Mouse (Mus musculus) lung, adult 10 weeks (tissue): Measurements from ENCODE around the gene Pacs1. TPM values are rescaled to one million over a fixed set of nuclear protein-coding genes. Genes with fewer than 3 reads are reported as not detected.

ENCODE experiments used
- polyA plus RNA-seq: library from polyadenylated mRNA; stranded (reverse); fragments of 350-450 nt; fragmentation: Illumina TruSeq; extraction: RNeasy Lipid Tissue Mini Kit (QIAGEN cat#74804); gene quantifications from one replicate; pipeline ENCODE4 v1.2.3, GENCODE M21; 2014; ENCODE audit warnings: low read depth, low replicate concordance; ENCODE audit not compliant: insufficient read depth

Gene Pacs1
- polyA plus RNA-seq, result 9.4 TPM

DNA sequence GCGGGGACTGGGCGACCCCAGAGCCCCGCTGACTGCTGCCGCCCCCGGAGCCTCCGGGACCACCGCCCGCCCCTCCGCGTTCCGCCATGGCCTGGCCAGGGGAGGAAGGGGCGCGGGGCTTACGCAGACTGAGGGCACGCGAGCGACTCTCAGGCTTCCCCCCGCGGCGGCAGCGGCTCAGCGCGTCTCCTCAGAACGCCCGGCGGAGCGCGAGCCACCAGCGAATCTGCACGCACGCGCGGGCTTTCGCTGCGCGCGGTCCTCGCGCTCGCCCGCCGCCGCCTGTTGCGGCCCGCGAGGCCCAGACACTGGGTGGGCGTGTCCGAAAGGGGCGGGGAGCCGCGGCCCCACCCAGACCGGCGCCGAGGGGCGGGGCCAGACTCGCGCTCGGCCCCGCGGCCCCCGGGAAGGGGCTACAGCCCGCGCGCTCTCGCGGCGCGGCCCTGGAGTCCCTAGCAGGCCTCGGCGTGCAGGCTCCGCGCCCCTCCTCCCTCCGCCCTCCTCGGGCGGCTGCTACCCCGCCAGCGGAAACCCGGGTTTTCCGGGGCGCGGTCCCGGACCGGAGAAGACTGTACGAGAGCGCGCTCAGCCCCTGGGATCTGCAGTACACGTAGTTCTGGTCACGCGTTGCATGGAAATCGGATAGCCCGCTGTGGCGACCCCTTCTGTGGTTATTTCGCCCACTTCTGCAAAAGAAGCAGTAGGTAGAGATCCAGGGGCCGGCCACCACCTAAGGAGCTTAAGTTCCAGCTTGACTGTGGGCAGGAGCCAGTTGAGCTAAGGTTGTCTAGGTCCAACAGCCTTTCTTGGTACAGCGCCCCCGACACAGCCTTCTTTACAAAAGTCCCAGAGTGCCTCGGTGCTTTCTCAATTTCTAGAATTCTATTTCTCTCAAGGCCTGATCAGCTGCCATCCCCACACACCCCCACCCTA lies at the start of gene Pacs1:
Pacs1 (minus strand) TSS at position 319 of the 933 bp plus-strand sequence.

DNA sequence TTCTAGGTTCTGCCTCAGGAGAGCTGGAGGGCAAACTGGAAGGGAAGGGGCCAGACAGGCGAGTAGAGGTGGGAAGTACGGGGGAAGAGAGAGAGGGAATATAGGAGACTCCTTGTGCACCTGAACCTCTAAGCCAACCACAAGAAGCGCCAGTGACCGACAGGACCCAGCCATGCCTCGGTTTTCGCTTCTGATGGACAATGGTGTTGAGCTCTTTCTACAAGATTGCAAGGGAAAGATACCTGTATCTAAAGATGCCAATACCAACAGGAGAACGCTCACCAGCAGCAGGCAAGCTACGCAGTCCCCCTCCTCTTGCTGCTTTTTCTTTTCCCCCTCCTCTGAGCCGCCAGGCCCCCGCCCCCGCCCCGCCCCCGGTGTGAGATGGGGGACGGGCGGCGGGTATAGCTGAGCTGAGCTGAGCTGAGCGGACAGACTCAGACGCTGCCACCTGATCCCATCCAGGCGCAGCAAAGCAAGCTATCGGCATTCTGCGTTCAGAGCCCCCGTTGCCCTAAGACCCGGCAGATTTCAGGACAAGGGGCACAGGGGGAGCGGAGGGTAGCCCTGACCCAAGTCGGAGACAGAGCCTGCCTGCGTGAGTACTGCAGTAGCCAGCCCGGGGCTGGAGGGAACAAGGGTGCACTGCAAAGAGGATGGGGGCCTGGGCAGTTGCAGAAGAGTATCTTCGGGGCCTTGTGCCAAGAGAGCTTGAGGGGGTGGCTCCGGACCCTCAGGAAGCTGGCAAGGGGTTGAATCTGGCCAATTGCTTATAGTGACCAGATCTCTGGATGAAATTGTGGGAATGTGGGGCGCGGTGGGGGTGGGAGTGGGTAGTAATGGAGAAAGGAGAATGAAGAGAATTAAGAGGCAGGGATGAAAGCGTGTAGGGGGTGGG lies 25.2 kb upstream of the Pacs1 start, which contains the start of gene Gal3st3:
Gal3st3 (plus strand) TSS at position 429 of the 898 bp plus-strand sequence.

DNA sequence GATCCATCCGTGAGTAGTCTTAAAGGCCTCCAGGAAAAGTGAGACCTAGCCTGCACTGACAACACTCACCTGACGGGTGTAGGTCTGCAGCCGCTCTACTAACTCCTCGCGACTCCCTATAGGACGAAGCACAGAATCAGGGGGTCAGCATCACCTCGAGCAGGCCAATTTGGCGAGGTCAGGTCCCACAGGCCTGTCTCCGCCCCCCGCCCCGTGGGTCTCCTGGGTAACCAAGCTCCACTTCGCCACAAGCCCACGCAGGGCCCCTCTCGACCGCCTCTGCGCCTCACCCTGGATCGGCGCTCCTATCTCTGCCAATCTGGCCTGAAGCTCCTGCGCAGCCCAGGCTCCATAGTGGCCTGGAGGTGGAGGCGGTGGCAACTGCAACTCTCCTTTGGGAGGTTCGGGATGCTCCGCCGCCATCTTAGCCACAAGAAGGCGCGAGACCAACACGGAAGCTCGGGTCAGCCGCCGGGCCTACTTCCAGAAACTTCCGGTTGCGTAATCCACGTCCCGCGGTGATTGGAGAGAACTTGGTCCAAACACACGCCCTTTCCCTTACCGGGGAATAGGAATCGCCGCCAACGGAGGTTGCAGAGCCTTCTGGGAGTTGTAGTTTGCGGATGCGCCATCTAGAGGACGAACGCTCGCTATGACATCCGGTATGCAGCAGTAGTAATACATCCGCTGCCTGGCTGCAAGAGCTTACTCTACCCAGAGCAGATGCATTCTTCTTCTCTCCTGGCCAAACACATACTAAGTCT lies 22.2 kb upstream of the Pacs1 start, which contains the start of gene Sf3b2:
Sf3b2 (minus strand) TSS at position 484 of the 764 bp plus-strand sequence.

DNA sequence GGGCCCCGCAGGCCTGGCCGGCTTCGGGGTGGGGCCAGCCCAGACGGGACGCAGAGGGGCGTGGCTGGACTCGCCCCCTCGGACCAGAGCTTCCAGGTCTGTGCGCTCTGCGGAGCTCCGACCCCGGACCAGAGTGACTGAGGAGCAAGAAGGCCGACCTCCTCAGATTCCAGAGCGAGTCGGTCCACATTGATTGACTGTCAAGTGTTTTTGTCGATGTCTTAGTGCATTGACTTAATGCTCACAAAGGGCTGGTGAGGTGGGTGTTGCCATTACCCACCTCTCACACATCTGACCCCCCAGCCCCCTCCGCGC lies 154.6 kb downstream of the Pacs1 start, which contains the start of gene Klc2:
Klc2 (minus strand) TSS at position 177 of the 315 bp plus-strand sequence.

DNA sequence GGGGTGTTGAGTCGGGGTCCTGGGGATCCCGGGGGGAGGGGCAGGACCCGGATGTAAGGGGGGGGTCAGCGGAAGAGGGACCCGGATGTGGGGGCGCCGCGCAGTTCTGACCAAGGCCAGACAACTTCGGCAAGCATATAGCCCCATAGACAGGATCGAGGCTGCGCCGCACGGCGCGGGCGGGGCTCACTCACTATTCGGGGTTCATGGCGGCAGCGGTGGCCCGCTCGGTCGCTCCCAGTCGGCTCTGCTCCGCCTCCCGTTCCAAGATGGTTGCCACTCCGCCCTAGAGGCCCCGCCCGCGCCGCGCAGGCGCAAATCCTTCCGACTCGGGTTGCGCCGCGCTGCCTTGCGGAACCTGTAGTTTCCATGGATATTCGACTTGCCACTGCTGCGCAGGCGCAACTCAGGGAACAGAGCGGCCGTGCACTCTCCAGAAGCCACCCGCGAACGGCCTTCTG lies 166.2 kb downstream of the Pacs1 start, which contains the start of gene Rab1b:
Rab1b (minus strand) TSS at position 342 of the 461 bp plus-strand sequence.

DNA sequence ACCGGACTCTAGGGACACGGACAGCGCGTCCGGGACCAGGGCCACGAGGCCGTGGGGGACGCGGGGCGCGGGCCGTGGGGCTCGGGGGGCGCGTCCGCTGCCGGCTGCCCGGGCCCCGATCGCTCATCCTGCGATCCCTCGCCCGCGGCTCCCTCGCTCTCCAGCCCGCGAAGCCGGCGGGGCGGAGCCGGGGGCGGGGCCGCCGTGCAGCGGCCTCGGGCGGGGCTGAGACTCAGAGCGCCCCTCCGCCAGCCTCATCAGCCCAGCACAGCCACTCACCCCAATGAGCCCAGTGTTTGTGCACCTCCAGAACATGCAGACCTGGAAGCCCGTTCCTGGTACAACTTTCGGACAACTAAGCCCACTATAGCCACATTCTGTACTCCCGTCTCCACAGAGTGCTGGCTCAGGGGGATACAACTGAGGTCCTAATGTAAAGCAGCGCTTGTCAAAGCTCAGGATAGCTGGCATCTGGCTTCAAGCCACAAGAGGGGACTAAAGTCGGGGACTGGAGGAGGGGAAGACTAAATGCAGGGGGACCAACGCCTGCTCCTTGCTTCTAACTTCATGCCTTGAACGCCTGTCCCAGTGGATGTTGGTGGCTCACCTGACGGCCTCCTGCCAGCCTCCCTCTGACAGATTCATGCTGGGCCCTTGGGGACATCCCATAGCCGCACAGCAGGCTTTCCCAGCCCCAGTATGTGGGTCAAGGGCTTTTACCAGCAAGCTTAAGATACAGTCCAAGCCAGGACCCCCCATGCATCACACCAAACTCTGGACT lies 174.4 kb downstream of the Pacs1 start, which contains the start of gene Cnih2:
Cnih2 (minus strand) TSS at position 159 of the 781 bp plus-strand sequence.

DNA sequence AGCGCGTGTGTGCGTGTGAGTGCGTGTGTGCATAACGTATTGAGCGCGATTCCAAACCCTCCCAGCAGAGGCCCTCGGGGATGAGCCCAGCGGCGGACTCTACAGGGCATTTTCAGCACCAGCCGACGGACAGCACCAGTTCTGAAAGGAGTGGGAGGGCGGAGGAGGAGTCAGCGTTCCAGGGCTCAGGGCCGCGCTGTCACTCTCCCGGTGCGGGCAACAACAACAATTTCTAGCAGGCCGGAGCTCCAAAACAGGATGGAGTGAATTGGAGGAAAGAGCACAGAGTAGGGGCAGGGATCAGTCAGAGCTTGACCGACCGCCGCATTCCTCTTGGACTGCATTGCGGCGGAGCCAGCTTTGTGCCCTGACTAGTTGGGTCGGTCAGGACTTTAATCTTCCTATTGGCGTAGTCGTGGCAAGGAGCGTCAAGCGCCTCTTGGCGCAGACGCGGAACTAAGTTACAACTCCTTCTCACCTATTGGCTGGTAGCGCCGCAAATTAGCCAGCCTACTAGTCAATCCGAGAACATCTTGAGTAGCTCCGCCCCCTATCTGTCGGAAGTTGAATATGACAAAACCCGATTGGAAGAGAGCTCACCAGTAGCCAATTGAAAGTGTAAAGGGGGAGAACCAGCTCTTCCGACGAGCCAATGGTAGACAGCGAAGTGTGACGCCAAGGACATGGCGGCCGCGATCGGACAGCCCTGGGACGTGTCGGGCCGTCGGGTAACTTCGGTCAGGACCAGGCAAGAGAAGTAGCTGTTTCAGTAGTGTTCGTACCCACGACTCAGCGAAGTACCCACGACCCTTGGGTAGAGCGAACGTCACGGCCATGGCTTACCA lies 184.8 kb downstream of the Pacs1 start, which contains the start of gene Yif1a:
Yif1a (plus strand) TSS at position 655 of the 845 bp plus-strand sequence.

DNA sequence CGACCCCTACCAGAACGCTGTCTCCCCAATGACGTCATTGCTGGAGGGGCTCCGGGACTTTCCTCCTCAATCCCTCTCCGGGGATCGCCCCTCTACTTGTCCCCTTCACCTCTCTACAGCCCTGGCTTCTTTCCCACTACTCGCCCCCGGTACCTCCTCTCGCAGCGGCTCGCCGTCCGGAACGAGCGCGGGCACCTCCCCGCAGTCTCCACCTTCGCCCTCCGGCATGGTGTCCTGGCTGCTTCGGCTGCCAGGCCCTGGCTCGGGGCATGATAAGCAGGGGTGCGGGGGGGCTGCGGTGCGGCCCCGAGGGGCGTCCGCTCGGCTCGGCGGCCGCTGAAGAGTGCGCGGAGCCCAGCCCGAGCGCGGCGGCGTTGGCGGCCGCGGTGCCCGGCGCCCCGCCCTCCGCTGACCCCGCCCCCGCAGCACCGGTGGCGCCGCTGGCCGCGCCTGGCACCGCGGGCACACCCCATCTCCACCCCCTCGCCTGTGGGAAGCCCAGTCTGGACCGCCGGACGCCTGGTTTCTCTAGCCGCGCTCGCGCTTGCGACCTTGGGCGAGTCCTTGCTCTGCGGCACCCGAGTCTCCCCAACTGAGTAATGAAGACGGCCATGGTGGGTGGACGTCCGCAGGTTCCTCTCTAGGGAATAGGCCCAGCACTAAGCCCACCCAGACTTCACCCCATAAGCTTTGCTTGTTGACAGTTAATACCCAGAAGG lies 187.6 kb downstream of the Pacs1 start, which contains the start of gene Tmem151a:
Tmem151a (minus strand) TSS at position 387 of the 719 bp plus-strand sequence.

Other genes starting within 250 kb of the Pacs1 start
- gene Slc29a2, start 249.3 kb downstream of the Pacs1 start, polyA plus RNA-seq, result 0.84 TPM
- gene B4gat1, start 234.3 kb downstream of the Pacs1 start, polyA plus RNA-seq, result 24.4 TPM
- 0.81 TPM for gene AC124502.3, start 234.2 kb downstream of the Pacs1 start, polyA plus RNA-seq
- 35.6 TPM for gene Brms1, start 231.8 kb downstream of the Pacs1 start, polyA plus RNA-seq
- 1.4 TPM for gene Rin1, start 222.6 kb downstream of the Pacs1 start, polyA plus RNA-seq
- 6.0 TPM for gene Cd248, start 205.0 kb downstream of the Pacs1 start, polyA plus RNA-seq
- 2.0 TPM for gene Tmem151a, start 187.6 kb downstream of the Pacs1 start, polyA plus RNA-seq
- 52.8 TPM for gene Yif1a, start 184.6 kb downstream of the Pacs1 start, polyA plus RNA-seq
- gene Cnih2, start 174.6 kb downstream of the Pacs1 start, polyA plus RNA-seq, result 0.18 TPM
- gene Rab1b, start 166.0 kb downstream of the Pacs1 start, polyA plus RNA-seq, result 117 TPM
- 12.7 TPM for gene Klc2, start 154.6 kb downstream of the Pacs1 start, polyA plus RNA-seq
- 93.1 TPM for gene Sf3b2, start 22.3 kb upstream of the Pacs1 start, polyA plus RNA-seq
- gene Gal3st3, start 25.2 kb upstream of the Pacs1 start, polyA plus RNA-seq, result 0.28 TPM
- gene Catsper1, start 62.6 kb upstream of the Pacs1 start, polyA plus RNA-seq, result not detected
- 2.3 TPM for gene Cst6, start 76.5 kb upstream of the Pacs1 start, polyA plus RNA-seq
- 13.4 TPM for gene Eif1ad, start 93.6 kb upstream of the Pacs1 start, polyA plus RNA-seq
- 139 TPM for gene Banf1, start 94.0 kb upstream of the Pacs1 start, polyA plus RNA-seq
- 63.0 TPM for gene Sart1, start 115.6 kb upstream of the Pacs1 start, polyA plus RNA-seq
- gene Tsga10ip, start 129.4 kb upstream of the Pacs1 start, polyA plus RNA-seq, result not detected
- gene Drap1, start 151.9 kb upstream of the Pacs1 start, polyA plus RNA-seq, result 391 TPM
- 34.1 TPM for gene AI837181, start 152.0 kb upstream of the Pacs1 start, polyA plus RNA-seq
- gene Fosl1, start 174.4 kb upstream of the Pacs1 start, polyA plus RNA-seq, result 0.17 TPM
- gene Ccdc85b, start 184.8 kb upstream of the Pacs1 start, polyA plus RNA-seq, result 15.3 TPM
- 62.7 TPM for gene Fibp, start 187.5 kb upstream of the Pacs1 start, polyA plus RNA-seq
- gene Ctsw, start 195.4 kb upstream of the Pacs1 start, polyA plus RNA-seq, result 9.0 TPM
- 41.2 TPM for gene Efemp2, start 200.8 kb upstream of the Pacs1 start, polyA plus RNA-seq
- 24.5 TPM for gene Mus81, start 215.3 kb upstream of the Pacs1 start, polyA plus RNA-seq
- 601 TPM for gene Cfl1, start 217.3 kb upstream of the Pacs1 start, polyA plus RNA-seq
- not detected for gene 1700020D05Rik, start 230.7 kb upstream of the Pacs1 start, polyA plus RNA-seq
- 5.9 TPM for gene Snx32, start 237.4 kb upstream of the Pacs1 start, polyA plus RNA-seq